Mouse (Mus musculus): ENCODE measurements around the gene Cdip1. TPM values are rescaled to one million over a fixed set of nuclear protein-coding genes. Genes with fewer than 3 reads are reported as not detected.
"Not testable (repeated sequence)": the region's sequence is repeated elsewhere in the genome, so short reads cannot be mapped to it uniquely, and the experiment has no call there.

The Cdip1 gene
- 2.5 and 6.1 TPM in 2 replicates for total RNA-seq (2015; ENCODE audit: low replicate concordance)
- total RNA-seq (2017; ENCODE audit: low replicate concordance) = 4.5 TPM in 2 replicates

DNA sequence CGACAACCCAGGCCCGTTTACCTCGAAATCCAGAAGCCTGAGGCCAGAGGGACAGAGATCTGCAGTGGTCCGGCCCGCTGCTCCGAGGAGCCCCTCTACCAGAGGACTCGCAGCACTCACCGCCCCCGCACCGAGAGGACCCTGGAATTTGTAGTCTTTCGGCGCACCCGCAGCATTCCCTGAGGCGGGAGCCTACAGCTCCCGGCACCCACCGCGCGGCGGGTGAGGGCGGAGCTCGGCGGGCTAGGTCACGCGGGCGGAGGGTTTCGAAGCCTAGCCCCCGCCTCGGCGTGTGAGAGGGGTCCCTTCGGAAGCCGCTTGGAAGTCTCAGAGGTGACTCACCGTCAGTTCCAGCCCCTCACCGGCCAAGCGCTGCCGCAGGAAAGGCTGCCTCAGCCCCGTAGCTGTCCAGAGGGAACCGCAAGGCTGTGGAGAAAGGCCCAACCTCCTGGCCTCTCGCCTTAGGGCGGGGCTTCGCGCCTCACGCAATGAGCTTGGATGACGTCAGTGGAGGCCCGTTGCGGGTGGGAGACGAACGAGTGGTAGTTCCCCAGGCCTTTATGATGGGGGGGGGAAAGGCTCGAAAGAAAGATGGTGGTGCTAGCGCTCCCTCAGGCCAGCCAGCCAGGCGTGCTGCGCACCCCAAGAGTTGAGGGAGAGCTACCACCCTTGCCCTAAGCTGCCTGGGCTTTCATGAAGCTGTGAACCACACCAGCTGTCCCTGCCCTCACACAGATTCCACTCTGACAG, at the start of gene Cdip1:
Gene Cdip1, minus strand, starts transcription at position 483 of the 750 bp plus-strand sequence.
- peak; percentile 97 for ATAC-seq (replicated peaks; ENCODE audit: low FRiP score, poor library complexity, severe bottlenecking)

DNA sequence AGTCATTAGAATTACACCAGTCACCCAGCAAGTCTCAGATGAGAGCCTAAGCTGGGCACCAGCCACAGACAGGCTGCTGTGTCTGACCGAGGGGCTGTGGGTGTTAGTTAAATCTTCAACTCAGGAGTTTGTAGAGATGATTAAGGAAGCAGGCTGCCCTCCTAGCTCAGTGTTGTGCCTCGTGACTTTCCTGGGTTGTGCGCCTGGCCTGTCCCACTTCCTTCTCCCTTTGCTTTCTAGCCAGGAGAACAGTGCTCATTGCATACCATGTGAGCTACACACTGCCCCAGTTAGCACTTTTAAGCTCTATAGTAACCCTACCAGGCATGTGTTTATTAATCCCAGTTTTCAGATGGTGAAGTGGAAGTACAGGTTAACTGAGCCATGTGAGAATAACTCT, 49.5 kb upstream of the Cdip1 start:
- no peak for ATAC-seq (replicated peaks; ENCODE audit: low FRiP score, poor library complexity, severe bottlenecking)

DNA sequence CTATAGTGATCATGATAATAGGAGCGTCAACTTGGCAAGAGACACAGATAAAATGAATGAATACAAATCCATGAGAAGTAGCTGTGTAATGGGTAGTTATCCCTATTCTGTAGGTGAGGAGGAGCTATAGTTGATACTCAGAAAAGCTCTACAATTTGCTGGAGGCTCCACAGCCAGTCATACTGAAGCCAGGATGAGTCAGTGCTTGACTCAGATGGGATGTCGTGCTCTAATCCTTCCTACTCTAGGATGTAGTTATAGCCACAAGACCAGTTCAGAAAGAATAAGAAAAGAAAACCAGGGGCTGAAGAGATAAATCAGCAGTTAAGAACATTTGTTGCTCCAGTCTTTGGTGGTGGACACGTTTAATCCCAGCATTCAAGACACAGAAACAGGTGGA, 47.5 kb upstream of the Cdip1 start:
- no peak for ATAC-seq (replicated peaks; ENCODE audit: low FRiP score, poor library complexity, severe bottlenecking)

DNA sequence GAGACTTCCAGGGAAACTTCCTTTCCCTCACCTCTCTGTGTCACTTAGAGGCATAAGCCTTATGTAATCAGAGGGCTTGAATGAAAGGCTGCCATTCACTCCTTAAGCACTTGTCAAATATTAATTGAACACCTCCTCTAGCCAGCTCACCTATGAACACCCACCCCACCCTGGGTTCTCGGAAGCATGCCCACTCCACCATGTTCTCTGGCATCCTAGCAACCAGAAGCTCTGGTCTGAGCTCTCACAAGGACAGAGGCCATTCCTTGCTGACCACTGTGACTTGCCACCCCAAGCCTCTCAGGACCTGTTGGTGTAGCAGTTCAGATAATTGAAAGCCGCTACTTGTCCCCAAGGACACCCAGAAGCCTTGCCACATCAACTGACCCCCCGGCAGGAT, 45.1 kb upstream of the Cdip1 start, which contains the start of gene 4930562C15Rik:
Gene 4930562C15Rik, plus strand, starts transcription at position 226 of the 400 bp plus-strand sequence.
- no peak for ATAC-seq (replicated peaks; ENCODE audit: low FRiP score, poor library complexity, severe bottlenecking)

DNA sequence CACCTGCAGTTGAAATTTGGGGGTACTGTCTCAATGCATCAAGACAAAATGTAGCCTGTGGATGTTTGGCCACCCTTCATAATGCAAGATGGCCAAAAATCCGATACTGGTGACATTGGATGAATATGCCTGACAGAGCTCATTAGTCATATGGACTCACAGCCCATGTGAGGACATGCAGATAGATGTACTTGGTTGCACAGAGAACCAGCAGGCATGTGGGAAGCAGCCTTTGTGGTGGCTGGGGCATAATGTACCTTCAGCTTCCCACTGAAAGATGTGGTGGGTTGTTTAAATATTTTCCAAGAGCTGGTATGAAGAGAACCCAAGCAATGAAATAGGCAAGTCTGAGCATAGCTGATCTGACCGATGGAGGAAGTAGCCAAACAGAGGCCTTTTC, 43.8 kb upstream of the Cdip1 start:
- no peak for ATAC-seq (replicated peaks; ENCODE audit: low FRiP score, poor library complexity, severe bottlenecking)

DNA sequence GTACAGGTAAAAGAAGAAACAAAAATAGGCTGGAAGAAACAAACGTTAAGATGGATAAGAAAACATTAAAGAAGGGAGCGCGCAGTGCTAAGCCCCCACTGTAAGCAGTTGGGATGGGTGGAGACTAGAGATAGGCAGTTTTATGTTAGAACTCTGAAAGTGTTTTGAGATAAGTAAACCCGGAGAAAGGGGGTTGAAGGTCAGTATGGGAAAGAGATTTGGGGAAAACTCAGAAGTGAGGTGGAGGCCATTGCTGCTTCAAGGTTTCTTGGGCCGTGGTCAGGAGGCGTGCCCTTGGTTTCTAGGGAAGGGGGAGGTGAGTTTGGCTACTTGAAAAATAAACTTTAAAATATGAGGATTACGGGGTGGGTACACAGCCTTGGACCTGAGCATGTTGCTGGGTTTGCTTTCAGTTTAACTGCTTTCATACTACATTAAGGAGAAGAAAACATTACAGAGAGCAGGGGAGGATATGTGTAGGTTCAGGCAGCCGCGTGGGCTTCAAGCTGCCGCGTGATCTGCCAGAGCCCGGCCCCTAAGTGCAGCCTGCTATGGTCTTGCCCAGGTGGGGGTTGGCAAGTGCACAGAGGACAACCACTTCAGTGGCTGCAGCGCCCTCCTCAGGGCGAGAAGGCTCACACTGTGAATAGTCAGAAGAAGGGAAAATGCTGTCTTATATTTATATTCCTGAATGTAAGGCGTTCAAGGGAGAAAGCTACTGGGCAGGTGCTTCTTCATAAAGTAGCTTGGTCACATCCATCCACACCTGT, 41.7 kb upstream of the Cdip1 start:
- no peak for ATAC-seq (replicated peaks; ENCODE audit: low FRiP score, poor library complexity, severe bottlenecking)

DNA sequence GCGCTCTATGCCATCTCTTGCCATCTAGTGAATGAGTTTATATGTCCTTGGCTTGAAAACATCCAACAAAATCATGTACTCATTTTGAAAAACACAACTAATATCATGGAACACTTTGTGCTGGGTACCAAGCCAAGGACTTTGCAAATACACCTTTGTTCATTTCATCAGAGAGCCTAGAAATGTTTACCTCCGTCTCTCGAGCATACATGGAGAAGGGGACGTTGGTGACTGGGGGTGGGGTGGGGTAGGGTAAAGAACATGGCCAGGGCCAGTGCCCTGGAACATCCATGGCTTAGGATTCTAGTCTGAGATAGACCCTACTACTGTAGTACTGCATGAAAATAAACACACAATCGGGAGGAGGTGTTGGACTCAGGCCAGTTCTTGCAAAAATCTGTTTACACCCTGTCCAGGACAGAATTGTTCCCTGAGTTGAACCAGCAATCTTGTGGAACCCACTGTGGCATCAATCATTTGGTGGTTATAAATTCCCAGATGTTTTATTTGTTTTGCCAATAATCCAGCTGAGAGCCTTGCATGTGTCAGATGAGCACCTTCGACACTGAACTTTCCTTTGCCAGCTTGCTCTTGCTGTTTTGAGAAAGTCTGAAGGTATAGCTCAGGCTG, 39.3 kb upstream of the Cdip1 start:
- ATAC-seq (replicated peaks; ENCODE audit: low FRiP score, poor library complexity, severe bottlenecking) = no peak

DNA sequence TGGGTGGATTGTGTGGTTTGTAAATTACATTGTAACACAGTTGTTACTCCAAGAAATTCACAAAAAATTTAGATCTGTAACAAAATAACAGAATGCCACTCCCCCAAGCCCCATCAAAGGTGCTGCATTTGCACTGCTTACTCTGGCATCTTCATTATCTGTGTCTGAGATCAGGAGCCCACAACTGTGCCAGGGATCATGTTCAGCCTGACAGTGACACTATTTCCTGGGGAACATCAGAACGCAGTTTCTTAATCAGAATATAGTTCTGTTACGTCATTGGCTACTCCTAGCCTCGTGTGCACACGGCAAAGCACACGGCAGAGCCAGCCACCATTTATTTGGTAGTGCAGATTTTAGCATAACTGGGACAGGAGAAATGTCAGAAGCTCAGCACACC, 37.5 kb upstream of the Cdip1 start:
- ATAC-seq (replicated peaks; ENCODE audit: low FRiP score, poor library complexity, severe bottlenecking) = no peak

DNA sequence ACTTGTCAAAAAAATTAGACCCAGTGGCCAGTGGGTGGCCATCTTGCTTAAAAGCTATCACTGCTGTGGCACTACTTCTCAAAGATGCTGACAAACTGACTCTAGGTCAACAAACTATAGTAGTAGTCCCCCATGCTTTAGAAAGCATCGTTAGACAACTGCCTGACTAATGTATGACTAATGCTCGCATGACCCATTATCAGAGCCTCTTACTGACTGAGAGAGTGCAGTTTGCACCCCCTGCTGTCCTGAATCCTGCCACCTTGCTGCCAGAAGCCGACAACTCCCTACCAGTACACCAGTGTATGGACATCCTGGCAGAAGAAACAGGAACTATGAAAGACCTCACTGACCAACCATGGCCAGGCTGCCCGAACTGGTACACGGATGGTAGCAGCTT, 34.4 kb upstream of the Cdip1 start:
- not testable (repeated sequence) for ATAC-seq (replicated peaks; ENCODE audit: low FRiP score, poor library complexity, severe bottlenecking)

DNA sequence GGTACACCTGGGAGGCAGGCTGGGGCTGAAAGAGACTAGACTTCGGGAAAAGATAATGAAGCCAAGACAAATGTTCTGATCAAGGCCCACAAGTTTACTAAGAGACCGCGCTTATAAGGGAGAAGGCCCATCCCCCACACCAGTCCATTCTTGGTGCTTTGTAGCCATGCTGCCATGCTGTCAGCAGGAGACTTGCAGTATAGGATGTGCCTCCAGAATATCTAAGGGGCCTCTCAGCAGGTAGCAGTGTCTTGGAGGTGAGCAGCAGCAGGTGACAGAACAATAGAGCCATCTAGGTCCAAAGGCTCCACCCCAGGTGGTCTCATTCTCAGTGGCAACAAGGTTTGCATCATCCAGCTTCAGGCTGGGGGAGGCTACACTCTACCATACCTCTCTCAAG, 28.3 kb upstream of the Cdip1 start:
- no peak for ATAC-seq (replicated peaks; ENCODE audit: low FRiP score, poor library complexity, severe bottlenecking)

DNA sequence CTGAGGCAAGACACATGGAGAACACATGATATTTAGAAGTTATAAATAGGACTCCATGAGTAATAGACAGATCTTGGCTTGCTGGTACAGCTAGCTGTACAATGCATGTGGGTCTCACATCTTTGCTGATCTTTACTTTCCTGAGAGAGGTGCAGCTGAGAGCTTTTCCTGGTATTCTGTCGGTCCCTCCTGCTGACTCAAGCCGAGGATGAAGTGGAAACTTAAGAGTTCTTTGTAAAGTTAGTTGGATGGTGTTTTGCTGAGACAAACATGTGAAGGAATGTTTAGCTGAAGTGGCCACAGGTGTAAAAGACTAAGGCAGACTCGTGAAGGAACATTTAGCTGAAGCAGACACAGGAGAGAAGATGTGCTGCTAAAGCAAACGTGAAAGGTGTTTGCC, 6.5 kb upstream of the Cdip1 start:
- no peak for ATAC-seq (replicated peaks; ENCODE audit: low FRiP score, poor library complexity, severe bottlenecking)

DNA sequence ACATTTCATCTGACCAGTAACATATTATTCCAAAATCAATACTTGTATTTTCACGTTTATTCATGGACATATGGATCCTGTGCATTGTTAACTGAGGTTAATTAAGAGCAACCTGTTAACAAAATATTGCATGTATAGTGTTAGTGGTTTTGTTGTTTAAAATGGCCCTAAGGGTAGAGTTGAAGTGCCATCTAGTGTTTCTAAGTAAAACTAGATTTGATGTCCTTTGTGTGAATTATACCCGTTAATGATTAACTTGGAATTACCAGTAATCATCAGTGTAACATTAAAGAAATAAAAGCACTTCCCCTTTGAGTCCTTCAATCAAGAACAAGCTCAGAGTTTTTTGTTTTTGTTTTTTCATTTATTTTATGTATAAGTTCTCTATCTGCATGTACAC, 1.2 kb upstream of the Cdip1 start:
- no peak for ATAC-seq (replicated peaks; ENCODE audit: low FRiP score, poor library complexity, severe bottlenecking)

DNA sequence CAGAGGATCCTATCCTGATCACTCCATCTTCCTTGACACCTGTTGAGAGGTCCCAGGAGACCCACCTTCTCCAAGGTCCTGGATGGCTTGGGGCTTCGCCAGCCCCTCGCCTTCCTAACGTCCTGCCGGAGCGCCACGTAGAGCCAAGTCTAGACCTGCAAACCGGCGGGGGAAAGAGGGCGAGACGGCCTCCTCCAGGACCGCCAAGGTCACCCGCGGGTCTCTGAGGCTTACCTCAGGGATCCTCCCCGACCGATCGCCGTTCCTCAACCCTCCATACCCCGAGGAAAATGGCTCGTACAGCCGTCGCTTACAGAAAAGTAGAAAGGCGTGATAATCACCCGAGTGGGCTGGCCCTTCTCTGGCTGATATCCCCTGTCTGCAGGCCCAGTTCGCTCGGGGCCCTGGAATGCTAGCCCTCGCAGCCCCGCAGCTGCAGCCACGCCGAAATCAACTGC, 752 bp downstream of the Cdip1 start:
- peak; percentile 26; the same call in 1 of the 2 replicates for ATAC-seq (replicated peaks; ENCODE audit: low FRiP score, poor library complexity, severe bottlenecking)

DNA sequence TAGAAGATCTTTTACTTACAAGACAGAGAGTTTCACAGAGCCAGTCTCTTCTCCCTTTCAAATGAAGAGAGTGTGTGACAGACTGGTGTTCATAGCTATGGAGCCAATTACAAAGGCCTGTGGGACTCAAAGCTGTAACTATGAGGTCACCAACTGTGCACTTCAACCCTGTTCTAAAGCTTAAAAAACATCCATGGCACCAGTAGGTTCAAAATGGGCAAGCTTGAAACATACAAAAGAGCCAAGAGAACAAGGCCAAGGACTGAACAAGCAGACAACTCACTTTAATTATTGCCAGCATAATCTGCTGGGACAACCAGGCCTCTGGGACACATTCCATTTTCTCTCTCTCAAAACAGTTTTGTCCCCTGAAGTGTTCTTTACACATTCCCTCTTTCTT, 1.9 kb downstream of the Cdip1 start:
- ATAC-seq (replicated peaks; ENCODE audit: low FRiP score, poor library complexity, severe bottlenecking) = no peak

DNA sequence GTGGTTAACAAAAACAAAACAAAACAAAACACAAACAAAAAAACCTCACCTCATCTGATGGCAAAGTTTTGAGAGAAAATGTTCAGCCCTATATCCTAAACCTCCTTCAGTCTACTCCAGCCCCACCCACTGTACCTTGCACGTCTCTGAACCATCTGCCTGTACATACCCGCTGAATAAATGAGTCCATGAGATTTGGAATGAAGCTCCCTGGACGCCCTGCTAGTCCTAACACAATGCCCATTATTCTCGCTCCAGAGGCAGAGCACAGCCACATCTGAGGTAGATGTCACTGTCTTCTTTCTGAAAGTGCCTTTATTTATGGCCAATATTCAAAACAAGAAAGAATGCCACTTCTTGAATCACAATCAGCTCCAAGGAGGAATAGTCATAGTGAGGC, 4.4 kb downstream of the Cdip1 start:
- ATAC-seq (replicated peaks; ENCODE audit: low FRiP score, poor library complexity, severe bottlenecking) = no peak

DNA sequence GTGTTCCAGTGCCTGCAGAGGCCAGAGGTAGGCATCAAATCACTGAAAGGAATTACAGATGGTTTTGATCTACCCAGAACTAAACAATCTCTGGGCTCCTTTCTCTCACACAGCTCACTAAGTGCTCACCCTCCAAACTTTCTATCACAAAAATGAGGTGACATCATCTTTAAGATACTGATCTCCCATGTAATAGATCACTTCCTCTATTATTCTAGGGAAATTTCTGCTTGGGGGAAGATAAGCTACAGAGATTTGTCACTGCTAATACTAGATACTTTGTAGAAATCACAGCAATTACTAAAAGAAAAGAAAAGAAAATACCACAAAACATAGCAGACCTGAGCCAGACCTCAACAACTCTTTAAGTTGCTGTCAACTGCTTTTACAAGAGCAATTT, 7.6 kb downstream of the Cdip1 start:
- ATAC-seq (replicated peaks; ENCODE audit: low FRiP score, poor library complexity, severe bottlenecking) = no peak

DNA sequence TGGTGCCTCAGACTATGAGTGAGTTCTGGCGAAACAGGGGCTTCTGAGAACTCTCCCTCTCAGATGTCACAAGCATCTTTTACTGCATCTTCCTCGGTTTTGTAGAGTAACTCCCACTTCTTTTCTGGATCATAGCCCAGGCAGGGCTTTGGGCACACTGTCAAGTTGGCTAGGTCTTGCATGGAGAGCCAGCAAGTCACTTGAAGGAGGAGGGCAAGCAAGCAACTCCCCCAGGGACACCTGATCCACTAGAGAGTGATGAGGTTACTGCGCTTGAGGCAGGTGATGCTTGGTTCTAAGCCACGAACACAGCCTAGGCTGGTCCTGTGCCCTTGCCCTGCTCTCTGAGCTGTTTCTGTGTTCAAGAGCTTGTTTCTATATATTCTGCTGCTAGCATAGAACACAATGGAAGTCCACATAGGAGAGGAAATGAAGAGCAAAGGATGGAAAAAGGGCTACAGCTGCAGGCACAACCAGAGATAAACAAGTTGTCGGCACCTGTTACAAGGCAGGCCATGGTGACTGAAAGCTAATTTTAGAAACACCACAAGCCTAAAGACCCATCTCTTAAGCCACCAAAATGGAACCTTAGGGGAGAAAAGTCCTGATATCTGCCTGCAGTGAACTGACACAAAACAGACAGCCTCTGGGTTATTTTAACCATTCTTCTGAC, 8.4 kb downstream of the Cdip1 start:
- ATAC-seq (replicated peaks; ENCODE audit: low FRiP score, poor library complexity, severe bottlenecking) = no peak

DNA sequence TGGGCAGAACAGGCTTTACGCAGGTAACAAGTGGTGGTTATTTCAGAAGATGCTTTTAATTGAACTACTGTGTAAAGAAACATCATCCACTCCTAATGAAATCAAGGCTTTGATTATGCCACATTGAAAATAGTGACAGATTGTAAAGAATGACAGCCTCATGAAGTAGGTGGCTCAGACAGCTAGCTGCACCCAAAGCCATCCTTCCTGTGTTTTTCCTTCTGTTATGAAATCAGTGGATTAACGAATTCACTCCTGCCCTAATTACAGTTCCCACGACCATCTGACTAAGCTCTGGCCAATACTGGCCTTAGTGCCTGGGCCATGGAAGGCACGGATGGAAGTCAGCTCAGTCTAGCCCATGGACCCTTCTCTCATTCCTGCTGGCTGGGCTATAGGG, 11.2 kb downstream of the Cdip1 start:
- ATAC-seq (replicated peaks; ENCODE audit: low FRiP score, poor library complexity, severe bottlenecking) = no peak

DNA sequence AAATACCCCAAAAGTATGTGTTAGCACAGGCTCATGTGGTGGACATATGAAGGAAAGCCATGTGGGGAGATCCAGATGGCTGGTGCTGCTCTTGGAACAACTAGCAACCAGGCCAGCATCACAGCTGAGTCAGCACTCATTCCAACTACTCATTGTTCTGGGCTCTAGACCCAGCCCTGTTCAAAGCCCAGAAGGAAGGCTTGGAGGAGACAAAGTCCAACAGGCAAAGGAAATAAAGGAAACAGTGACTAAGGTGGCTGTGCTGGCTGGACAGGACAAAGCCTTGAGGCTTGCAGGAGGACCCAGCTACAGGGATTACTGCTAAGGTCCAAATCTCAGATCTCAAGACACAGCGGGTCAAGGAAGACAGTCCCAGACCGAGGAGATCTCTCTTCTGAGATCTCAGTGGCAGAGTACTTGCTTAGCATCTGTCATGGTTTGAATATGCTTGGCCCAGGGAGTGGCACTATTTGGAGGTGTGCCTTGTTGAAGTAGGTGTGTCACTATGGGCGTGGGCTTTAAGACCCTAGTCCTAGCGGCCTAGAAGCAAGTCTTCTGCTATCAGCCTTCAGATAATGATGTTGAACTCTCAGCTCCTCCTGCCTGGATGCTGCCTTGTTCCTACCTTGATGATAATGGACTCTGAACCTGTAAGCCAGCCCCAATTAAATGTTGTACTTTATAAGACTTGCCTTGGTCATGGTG, 12.0 kb downstream of the Cdip1 start:
- ATAC-seq (replicated peaks; ENCODE audit: low FRiP score, poor library complexity, severe bottlenecking) = no peak
